26 mouse cellular contexts compared by ENCODE assay signal in the genomic region with DNA sequence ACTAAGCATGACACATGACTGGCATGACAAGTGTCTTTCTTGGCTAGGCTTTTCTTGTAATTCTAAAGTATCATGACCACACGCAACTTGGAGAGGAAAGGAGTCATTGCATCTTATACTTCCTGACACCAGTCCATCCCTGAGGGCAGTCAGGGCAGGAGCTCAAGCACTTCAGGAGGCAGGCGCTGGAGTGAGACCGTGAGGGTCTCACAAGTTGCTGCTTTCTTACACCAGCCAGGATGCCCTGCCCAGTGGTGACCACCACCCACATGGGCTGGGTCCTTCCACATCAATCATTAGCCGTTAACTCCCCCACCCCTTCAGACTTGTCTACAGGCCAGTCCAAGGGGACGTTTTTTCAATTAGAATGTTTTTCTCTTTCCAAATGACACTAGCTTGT. TPM values are rescaled to one million over a fixed set of nuclear protein-coding genes. Genes with fewer than 3 reads are reported as not detected.
"Had no signal": no experiment of that assay in that cellular context is flagged by ENCODE, and none has a peak within 500 bp of the region (broad histone marks: within the 10 kb centered on the region; RNA-seq: fewer than 3 reads in every experiment).

No protein-coding gene starts in this region.

- ATAC-seq: inflammation-experienced regulatory T-cells, adult 6 months; intestine, embryonic 16.5 days; liver, embryonic 12.5 days; midbrain, embryonic 15.5 days had no signal

- H3K27me3 ChIP-seq: limb, embryonic 13.5 days; liver, embryonic 12.5 days; liver, embryonic 15.5 days; lung, embryonic 15.5 days; midbrain, embryonic 15.5 days; neural tube, embryonic 12.5 days; neural tube, embryonic 15.5 days had no signal

- H3K4me1 ChIP-seq: limb, embryonic 10.5 days; limb, embryonic 13.5 days; liver, embryonic 12.5 days; liver, embryonic 15.5 days; lung, embryonic 15.5 days; midbrain, embryonic 15.5 days; neural tube, embryonic 12.5 days; neural tube, embryonic 15.5 days had no signal

- DNase-seq: kidney, adult 18-20 months; kidney, adult 9 months; kidney, postnatal 36 days; layer of hippocampus, adult 9-11 months; liver; lung, adult 18-20 months; lung, postnatal 10 days; lung, postnatal 36 days; right cerebral cortex, adult 18-20 months; right cerebral cortex, postnatal 14 days; right cerebral cortex, postnatal 4 days; thymus, adult 2 months; thymus, postnatal 14 days; thymus, postnatal 4 days had no signal

- H3K9me3 ChIP-seq: limb, embryonic 10.5 days; limb, embryonic 13.5 days; liver, embryonic 12.5 days; lung, embryonic 15.5 days; midbrain, embryonic 15.5 days; neural tube, embryonic 12.5 days; neural tube, embryonic 15.5 days had no signal

- H3K4me3 ChIP-seq: limb, embryonic 10.5 days; limb, embryonic 13.5 days; liver, embryonic 12.5 days; liver, embryonic 15.5 days; lung, embryonic 15.5 days; midbrain, embryonic 15.5 days; neural tube, embryonic 12.5 days; neural tube, embryonic 15.5 days had no signal

- H3K4me2 ChIP-seq: limb, embryonic 13.5 days; liver, embryonic 12.5 days; liver, embryonic 15.5 days; lung, embryonic 15.5 days; midbrain, embryonic 11.5 days; midbrain, embryonic 15.5 days; neural tube, embryonic 12.5 days; neural tube, embryonic 15.5 days had no signal

- H3K27ac ChIP-seq: limb, embryonic 10.5 days; limb, embryonic 13.5 days; liver, embryonic 12.5 days; liver, embryonic 15.5 days; lung, embryonic 15.5 days; midbrain, embryonic 15.5 days; neural tube, embryonic 12.5 days; neural tube, embryonic 15.5 days; stomach, postnatal 0 days had no signal

- H3K9ac ChIP-seq: limb, embryonic 13.5 days; liver, embryonic 12.5 days; liver, embryonic 15.5 days; lung, embryonic 15.5 days; midbrain, embryonic 15.5 days; neural tube, embryonic 12.5 days; neural tube, embryonic 15.5 days had no signal

- H3K36me3 ChIP-seq: limb, embryonic 10.5 days; limb, embryonic 13.5 days; liver, embryonic 12.5 days; liver, embryonic 15.5 days; lung, embryonic 15.5 days; midbrain, embryonic 15.5 days; neural tube, embryonic 12.5 days; neural tube, embryonic 15.5 days had no signal

RNA-seq across cellular contexts. Expression of a gene that starts 22.2 kb away (rescaled TPM):
- polyA plus RNA-seq: inflammation-experienced regulatory T-cells, adult 6 months had no signal
